Mouse (Mus musculus): ENCODE measurements around the gene Srrm3. TPM values are rescaled to one million over a fixed set of nuclear protein-coding genes. Genes with fewer than 3 reads are reported as not detected.

Srrm3 gene
- polyA plus RNA-seq, 1 experiment from 2014 or later, result 23.6 TPM

DNA sequence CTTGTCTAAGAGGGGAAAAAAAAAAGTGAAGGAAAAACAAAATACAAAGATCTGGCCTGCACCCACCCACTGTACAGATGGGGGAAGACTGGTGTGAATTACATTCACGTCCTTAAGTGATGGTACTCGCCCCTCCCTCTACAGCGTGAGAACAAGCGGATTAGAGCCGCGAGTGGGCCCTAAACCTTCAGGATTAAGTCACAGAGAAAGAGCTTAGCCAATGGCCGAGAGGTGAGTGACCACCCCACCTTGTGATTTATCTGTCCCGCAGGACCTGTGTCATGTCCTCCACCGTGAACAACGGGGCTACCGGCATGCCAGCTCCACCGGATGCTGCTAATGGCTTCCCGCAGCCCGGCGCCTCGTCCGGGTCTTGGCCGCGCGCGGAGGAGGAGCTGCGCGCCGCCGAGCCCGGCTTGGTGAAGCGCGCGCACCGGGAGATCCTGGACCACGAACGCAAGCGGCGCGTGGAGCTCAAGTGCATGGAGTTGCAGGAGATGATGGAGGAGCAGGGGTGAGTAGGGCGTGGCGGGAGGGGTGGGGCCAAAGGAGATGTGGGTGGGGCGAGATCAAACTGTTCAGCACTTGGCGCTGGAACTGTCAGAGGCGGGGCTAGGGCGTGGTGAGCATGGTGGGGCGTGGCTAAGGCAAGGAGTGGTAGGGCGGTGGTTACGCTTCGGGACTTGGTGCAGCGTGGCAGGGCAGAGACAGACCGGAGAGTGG, 28.2 kb downstream of the Srrm3 start:
- no peaks in the 10 kb centered on the region for H3K27me3 ChIP-seq (replicated peaks; ENCODE audit: control insufficient read depth, insufficient read depth, low read length)
- DNase-seq (ENCODE audit: low spot score), result peak; percentile 90
- peak; percentile 89 for ATAC-seq
- H3K36me3 ChIP-seq (ENCODE audit: control insufficient read depth, insufficient read depth, low read length), result no peaks in the 10 kb centered on the region
- peaks cover 11% of the 10 kb centered on the region; the same call in 1 of the 2 replicates for H3K4me1 ChIP-seq (ENCODE audit: control insufficient read depth, insufficient read depth, low read length)
- H3K27ac ChIP-seq (ENCODE audit: low read depth, low read length), result peak overlapping the region; percentile 28
- no peaks in the 10 kb centered on the region for H3K9me3 ChIP-seq (replicated peaks; ENCODE audit: control insufficient read depth, low read length)
- peak overlapping the region; percentile 62 for H3K9ac ChIP-seq (ENCODE audit: low read length)
- WGBS, result under 1% methylated on average over 47 of the region's 47 CpGs
- peak overlapping the region; percentile 41 for H3K4me3 ChIP-seq (ENCODE audit: low read depth, low read length)
- H3K4me2 ChIP-seq (ENCODE audit: low read length), result peak overlapping the region; percentile 78

DNA sequence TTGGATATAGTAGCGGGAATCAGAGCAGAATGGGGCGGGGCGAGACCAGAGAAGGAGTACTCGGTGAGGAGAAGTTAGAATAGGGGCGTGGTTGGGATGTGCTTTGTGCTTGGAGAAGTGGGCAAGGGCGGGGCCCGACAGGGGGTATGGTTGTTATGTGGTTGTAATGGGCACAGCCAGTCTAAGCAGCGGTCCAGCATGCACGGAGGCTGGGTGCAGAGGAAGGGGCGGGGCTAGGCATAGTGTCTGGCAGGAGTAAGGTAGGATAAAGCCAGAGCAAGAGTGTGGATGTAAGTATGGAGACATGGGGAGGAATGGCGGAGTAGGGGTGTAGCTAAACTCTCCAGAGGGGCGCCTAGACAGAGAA, 28.8 kb downstream of the Srrm3 start:
- H3K9ac ChIP-seq (ENCODE audit: low read length), result no peak overlapping the region
- no peaks in the 10 kb centered on the region for H3K9me3 ChIP-seq (replicated peaks; ENCODE audit: control insufficient read depth, low read length)
- DNase-seq (ENCODE audit: low spot score), result no peak
- peak overlapping the region; percentile 41 for H3K4me3 ChIP-seq (ENCODE audit: low read depth, low read length)
- no peak overlapping the region; the same call in 1 of the 2 replicates for H3K27ac ChIP-seq (ENCODE audit: low read depth, low read length)
- peaks cover 11% of the 10 kb centered on the region; the same call in 1 of the 2 replicates for H3K4me1 ChIP-seq (ENCODE audit: control insufficient read depth, insufficient read depth, low read length)
- WGBS, result 2% methylated on average over 12 of the region's 12 CpGs
- no peaks in the 10 kb centered on the region for H3K27me3 ChIP-seq (replicated peaks; ENCODE audit: control insufficient read depth, insufficient read depth, low read length)
- peak; percentile 73 for ATAC-seq
- H3K4me2 ChIP-seq (ENCODE audit: low read length), result peak overlapping the region; percentile 78
- H3K36me3 ChIP-seq (ENCODE audit: control insufficient read depth, insufficient read depth, low read length), result no peaks in the 10 kb centered on the region

DNA sequence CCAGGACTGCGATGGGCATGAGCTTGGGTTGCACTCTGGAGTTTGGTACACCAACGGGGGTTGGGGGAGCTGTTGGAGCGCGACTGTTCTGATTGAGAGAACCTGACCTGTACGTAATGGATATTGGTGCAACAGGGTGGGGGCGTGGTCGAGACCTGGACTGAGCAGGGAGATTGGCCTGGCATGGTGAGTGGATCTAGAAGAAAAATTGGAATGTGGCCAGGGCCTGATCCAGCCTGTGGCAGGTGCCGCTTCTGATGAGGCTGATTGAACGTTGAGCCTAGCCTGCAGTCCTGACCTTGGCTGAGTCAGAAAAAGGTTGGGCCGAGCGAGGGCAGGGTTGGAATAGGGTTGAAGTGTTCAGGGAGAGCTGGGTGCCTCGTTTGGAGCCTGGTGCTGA, 29.3 kb downstream of the Srrm3 start:
- no peak for DNase-seq (ENCODE audit: low spot score)
- WGBS, result 22% methylated on average over 12 of the region's 12 CpGs
- Histone ChIP-seq H3K36me3 (ENCODE audit: control insufficient read depth, insufficient read depth, low read length) (no peaks in the 10 kb centered on the region), H3K4me3 (ENCODE audit: low read depth, low read length) (peak overlapping the region; percentile 41; the same call in 1 of the 2 replicates), H3K27me3 (replicated peaks; ENCODE audit: control insufficient read depth, insufficient read depth, low read length) (no peaks in the 10 kb centered on the region), H3K4me2 (ENCODE audit: low read length) (peak overlapping the region; percentile 78), H3K9ac (ENCODE audit: low read length) (no peak overlapping the region), H3K4me1 (ENCODE audit: control insufficient read depth, insufficient read depth, low read length) (peaks cover 11% of the 10 kb centered on the region; the same call in 1 of the 2 replicates), H3K9me3 (replicated peaks; ENCODE audit: control insufficient read depth, low read length) (no peaks in the 10 kb centered on the region), H3K27ac (ENCODE audit: low read depth, low read length) (no peak overlapping the region)
- no peak for ATAC-seq

DNA sequence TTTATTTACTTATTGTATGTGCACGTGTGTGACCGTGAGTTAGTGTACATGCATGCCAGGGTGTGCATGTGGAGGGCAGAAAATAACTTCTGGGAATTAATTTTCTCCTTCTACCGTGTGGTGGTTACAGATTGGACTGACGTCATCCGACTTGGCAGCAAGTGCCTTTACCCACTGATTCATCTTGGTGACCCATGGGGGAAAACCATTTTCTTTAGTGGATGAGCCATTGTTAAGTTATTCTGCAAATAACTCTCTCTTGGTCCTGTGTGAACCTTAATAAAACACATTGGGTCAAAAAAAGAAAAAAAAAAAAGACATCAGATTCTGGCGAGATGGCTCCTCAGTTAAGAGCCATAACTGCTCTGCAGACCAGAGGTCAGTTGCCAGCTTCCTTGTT, 35.0 kb downstream of the Srrm3 start:
- H3K4me3 ChIP-seq (ENCODE audit: low read depth, low read length), result no peak overlapping the region
- DNase-seq (ENCODE audit: low spot score) (no peak), ATAC-seq (no peak)
- no peaks in the 10 kb centered on the region for H3K4me1 ChIP-seq (ENCODE audit: control insufficient read depth, insufficient read depth, low read length)
- H3K36me3 ChIP-seq (ENCODE audit: control insufficient read depth, insufficient read depth, low read length), result 0 out of 2 replicates have a peak, but pooled peaks cover 2% of the 10 kb centered on the region
- H3K27ac ChIP-seq (ENCODE audit: low read depth, low read length), result no peak overlapping the region
- no peaks in the 10 kb centered on the region for H3K27me3 ChIP-seq (replicated peaks; ENCODE audit: control insufficient read depth, insufficient read depth, low read length)
- H3K9me3 ChIP-seq (replicated peaks; ENCODE audit: control insufficient read depth, low read length), result no peaks in the 10 kb centered on the region
- no peak overlapping the region for H3K4me2 ChIP-seq (ENCODE audit: low read length)
- 80% methylated on average over 6 of the region's 6 CpGs for WGBS
- no peak overlapping the region for H3K9ac ChIP-seq (ENCODE audit: low read length)

DNA sequence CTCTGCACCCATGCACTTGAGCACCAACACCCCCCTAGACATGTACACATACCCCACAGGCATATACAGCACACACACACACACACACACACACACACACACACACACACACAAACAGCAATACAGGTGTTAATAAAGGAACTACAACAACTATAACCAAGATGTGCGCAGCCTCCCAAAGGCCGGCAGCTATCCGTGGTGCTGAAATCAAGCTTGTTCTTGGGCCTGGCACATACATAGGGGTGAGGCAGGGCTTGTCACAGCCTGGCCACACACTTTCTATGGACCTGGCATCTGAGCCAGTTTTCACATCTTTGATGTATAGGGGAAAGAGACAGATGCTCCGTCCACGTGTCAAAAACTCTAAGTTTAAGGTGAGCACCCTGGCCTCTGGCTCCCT, 36.7 kb downstream of the Srrm3 start:
- Histone ChIP-seq H3K27ac (ENCODE audit: low read depth, low read length) (no peak overlapping the region), H3K4me1 (ENCODE audit: control insufficient read depth, insufficient read depth, low read length) (no peaks in the 10 kb centered on the region), H3K9ac (ENCODE audit: low read length) (no peak overlapping the region), H3K4me2 (ENCODE audit: low read length) (no peak overlapping the region), H3K36me3 (ENCODE audit: control insufficient read depth, insufficient read depth, low read length) (0 out of 2 replicates have a peak, but pooled peaks cover 2% of the 10 kb centered on the region), H3K27me3 (replicated peaks; ENCODE audit: control insufficient read depth, insufficient read depth, low read length) (no peaks in the 10 kb centered on the region), H3K4me3 (ENCODE audit: low read depth, low read length) (no peak overlapping the region), H3K9me3 (replicated peaks; ENCODE audit: control insufficient read depth, low read length) (no peaks in the 10 kb centered on the region; the same call in 1 of the 2 replicates)
- DNase-seq (ENCODE audit: low spot score), result no peak
- WGBS, result 24% methylated on average over 5 of the region's 5 CpGs
- no peak for ATAC-seq

DNA sequence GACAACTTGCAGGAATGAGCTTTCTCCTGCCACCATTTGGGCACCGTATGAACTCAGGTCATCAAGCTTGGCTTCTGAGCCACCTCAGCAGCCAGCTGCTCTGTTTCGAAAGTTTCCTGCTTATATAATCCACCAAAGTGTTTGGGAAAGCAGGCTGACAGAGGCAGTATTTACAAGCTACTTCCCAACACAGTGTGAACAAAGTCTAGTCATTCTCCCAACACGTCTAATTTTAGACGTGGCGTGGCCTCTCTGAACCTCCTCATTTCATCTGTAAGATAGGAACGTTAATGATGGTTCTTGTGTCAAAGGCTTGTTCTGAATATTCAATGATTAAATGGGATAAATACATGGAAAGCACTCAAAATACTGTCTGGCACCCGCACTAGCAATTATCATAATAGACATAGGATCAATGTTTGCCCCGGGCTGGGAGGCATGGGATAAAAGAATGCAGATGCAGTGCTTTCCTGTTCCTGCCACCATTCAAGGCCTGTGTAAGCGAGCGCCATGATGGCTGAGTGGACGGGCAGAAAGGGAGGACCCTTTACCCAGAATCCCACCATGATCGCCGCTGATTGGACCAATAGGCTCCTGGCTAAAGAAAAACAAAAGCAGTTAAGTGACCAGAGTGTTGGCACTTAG, 39.1 kb downstream of the Srrm3 start:
- ATAC-seq, result no peak
- Histone ChIP-seq H3K4me1 (ENCODE audit: control insufficient read depth, insufficient read depth, low read length) (peaks cover 8% of the 10 kb centered on the region), H3K36me3 (ENCODE audit: control insufficient read depth, insufficient read depth, low read length) (0 out of 2 replicates have a peak, but pooled peaks cover 2% of the 10 kb centered on the region), H3K4me3 (ENCODE audit: low read depth, low read length) (no peak overlapping the region), H3K9me3 (replicated peaks; ENCODE audit: control insufficient read depth, low read length) (no peaks in the 10 kb centered on the region; the same call in 1 of the 2 replicates), H3K9ac (ENCODE audit: low read length) (no peak overlapping the region), H3K27ac (ENCODE audit: low read depth, low read length) (no peak overlapping the region), H3K27me3 (replicated peaks; ENCODE audit: control insufficient read depth, insufficient read depth, low read length) (peaks cover 7% of the 10 kb centered on the region; the same call in 1 of the 2 replicates), H3K4me2 (ENCODE audit: low read length) (no peak overlapping the region)
- peak; percentile 28 for DNase-seq (ENCODE audit: low spot score)
- whole genome bisulfite sequencing, result 69% methylated on average over 13 of the region's 13 CpGs

GRCm38 (mm10) chr5:135847460-135847859, 40.8 kb downstream of the Srrm3 start:
- peaks cover 13% of the 10 kb centered on the region for H3K27me3 ChIP-seq (replicated peaks; ENCODE audit: control insufficient read depth, insufficient read depth, low read length)
- no peak overlapping the region for H3K9ac ChIP-seq (ENCODE audit: low read length)
- no peak for ATAC-seq
- no peak overlapping the region for H3K4me3 ChIP-seq (ENCODE audit: low read depth, low read length)
- H3K36me3 ChIP-seq (ENCODE audit: control insufficient read depth, insufficient read depth, low read length), result 0 out of 2 replicates have a peak, but pooled peaks cover 2% of the 10 kb centered on the region
- no peak overlapping the region for H3K4me2 ChIP-seq (ENCODE audit: low read length)
- H3K9me3 ChIP-seq (replicated peaks; ENCODE audit: control insufficient read depth, low read length), result no peaks in the 10 kb centered on the region; the same call in 1 of the 2 replicates
- 75% methylated on average over 4 of the region's 4 CpGs for WGBS
- H3K27ac ChIP-seq (ENCODE audit: low read depth, low read length), result no peak overlapping the region
- peaks cover 18% of the 10 kb centered on the region for H3K4me1 ChIP-seq (ENCODE audit: control insufficient read depth, insufficient read depth, low read length)
- DNase-seq (ENCODE audit: low spot score), result no peak

GRCm38 (mm10) chr5:135847881-135848280, 41.2 kb downstream of the Srrm3 start:
- H3K9ac ChIP-seq (ENCODE audit: low read length), result no peak overlapping the region
- ATAC-seq (no peak), DNase-seq (ENCODE audit: low spot score) (no peak)
- no peak overlapping the region for H3K4me2 ChIP-seq (ENCODE audit: low read length)
- no peaks in the 10 kb centered on the region; the same call in 1 of the 2 replicates for H3K9me3 ChIP-seq (replicated peaks; ENCODE audit: control insufficient read depth, low read length)
- H3K27me3 ChIP-seq (replicated peaks; ENCODE audit: control insufficient read depth, insufficient read depth, low read length), result peaks cover 17% of the 10 kb centered on the region
- 0 out of 2 replicates have a peak, but pooled peaks cover 6% of the 10 kb centered on the region for H3K36me3 ChIP-seq (ENCODE audit: control insufficient read depth, insufficient read depth, low read length)
- H3K4me1 ChIP-seq (ENCODE audit: control insufficient read depth, insufficient read depth, low read length), result peaks cover 18% of the 10 kb centered on the region
- H3K27ac ChIP-seq (ENCODE audit: low read depth, low read length), result no peak overlapping the region
- WGBS, result 90% methylated on average over 3 of the region's 3 CpGs
- no peak overlapping the region for H3K4me3 ChIP-seq (ENCODE audit: low read depth, low read length)
